Mouse (Mus musculus) spleen, adult 2 months (tissue): ENCODE data around the gene Cmip.

Source experiments
- CTCF ChIP-seq: fragments of 200-500 bp; IDR thresholded peaks from 2 replicates; pipeline ENCODE4 v1.5.1; 2011; ENCODE audit warnings: mild to moderate bottlenecking, inconsistent platforms; ENCODE audit not compliant: insufficient read depth, insufficient read length, insufficient replicate concordance; ENCODE audit errors: extremely low read depth
- POLR2A ChIP-seq: fragments of 200-500 bp; IDR thresholded peaks from 2 replicates; pipeline ENCODE4 v1.6.1; 2011; ENCODE audit warnings: low read depth, low read length, inconsistent platforms

DNA sequence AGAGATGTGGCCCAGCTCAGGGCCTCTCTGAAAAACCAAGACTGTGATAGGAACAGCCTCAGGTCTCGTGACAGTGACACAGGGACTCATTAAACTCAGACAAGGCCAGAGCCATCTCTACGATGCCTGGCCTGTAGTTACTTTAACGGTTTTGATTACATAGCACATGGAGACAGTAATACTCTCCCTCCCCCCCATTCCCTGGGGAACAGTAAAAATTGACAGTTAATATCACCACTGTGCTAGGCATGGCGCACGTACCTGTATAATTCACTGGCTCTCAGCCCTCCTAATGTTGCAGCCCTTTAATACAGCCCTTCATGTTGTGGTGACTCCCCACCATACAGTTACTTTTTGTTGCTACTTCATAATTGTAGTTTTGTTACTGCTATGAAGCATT lies 188.6 kb downstream of the Cmip start:
- TF ChIP-seq POLR2A (no peak), CTCF (no peak)
